Mouse (Mus musculus) B cell, adult (primary cell): Measurements from ENCODE around the gene Gm8247. TPM values are rescaled to one million over a fixed set of nuclear protein-coding genes. Genes with fewer than 3 reads are reported as not detected.

ENCODE experiments used
- total RNA-seq: library from RNA; stranded (reverse); gene quantifications from 4 replicates; pipeline ENCODE4 v1.2.4, GENCODE M21; 2023; ENCODE audit not compliant: inconsistent age

Gene Gm8247
- total RNA-seq, result not detected in 4 replicates

GRCm38 (mm10) chr14:44582853-44583252 is at the start of gene Gm8247:
TSS of gene Gm8247 (plus strand) at chr14:44583153.

GRCm38 (mm10) chr14:44627737-44628136 is 44.8 kb downstream of the Gm8247 start, which contains the start of gene Gm5624:
TSS of gene Gm5624 (minus strand) at chr14:44627938.

Other genes with a start within 250 kb of the Gm8247 start
- not detected in 4 replicates for gene Gm5930, start 244.6 kb upstream of the Gm8247 start, total RNA-seq
- gene Gm8229, start 217.8 kb upstream of the Gm8247 start, total RNA-seq, result not detected in 4 replicates
- gene Gm3371, start 172.5 kb upstream of the Gm8247 start, total RNA-seq, result not detected in 4 replicates
- gene Gm8232, start 149.5 kb upstream of the Gm8247 start, total RNA-seq, result not detected in 4 replicates
- gene BC061237, start 90.7 kb upstream of the Gm8247 start, total RNA-seq, result not detected in 4 replicates
- not detected in 4 replicates for gene Gm17093, start 64.9 kb upstream of the Gm8247 start, total RNA-seq
- not detected in 4 replicates for gene Gm5624, start 44.8 kb downstream of the Gm8247 start, total RNA-seq
- gene Gm8257, start 123.3 kb downstream of the Gm8247 start, total RNA-seq, result not detected in 4 replicates
- gene Gm8267, start 167.2 kb downstream of the Gm8247 start, total RNA-seq, result not detected in 4 replicates